Mouse (Mus musculus) ovary, postnatal 36 days (tissue): ENCODE results near the gene Smarcb1.
A peak's percentile ranks its signal among the peaks of the same experiment; 100 is the strongest.
"Not testable (repeated sequence)": the region's sequence is repeated elsewhere in the genome, so short reads cannot be mapped to it uniquely, and the experiment has no call there.

Experiments used
- DNase-seq: peaks from one replicate; pipeline ENCODE4 v3.0.0; 2022; ENCODE audit warnings: low spot score, mixed read lengths

Gene Smarcb1

DNA sequence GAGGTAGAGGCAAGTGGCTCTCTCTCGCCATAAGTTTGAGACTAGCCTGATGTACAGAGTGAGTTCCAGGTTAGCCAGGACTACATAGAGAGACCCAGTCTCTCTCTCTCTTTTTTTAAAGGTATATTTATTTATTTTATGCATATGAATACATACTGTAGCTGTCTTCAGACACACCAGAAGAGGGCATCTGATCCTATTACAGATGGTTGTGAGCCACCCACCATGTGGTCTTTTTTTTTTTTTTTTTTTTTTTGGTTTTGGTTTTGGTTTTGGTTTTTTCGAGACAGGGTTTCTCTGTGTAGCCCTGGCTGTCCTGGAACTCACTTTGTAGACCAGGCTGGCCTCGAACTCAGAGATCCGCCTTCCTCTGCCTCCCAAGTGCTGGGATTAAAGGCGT is 33.9 kb downstream of the Smarcb1 start:
- DNase-seq: not testable (repeated sequence)

DNA sequence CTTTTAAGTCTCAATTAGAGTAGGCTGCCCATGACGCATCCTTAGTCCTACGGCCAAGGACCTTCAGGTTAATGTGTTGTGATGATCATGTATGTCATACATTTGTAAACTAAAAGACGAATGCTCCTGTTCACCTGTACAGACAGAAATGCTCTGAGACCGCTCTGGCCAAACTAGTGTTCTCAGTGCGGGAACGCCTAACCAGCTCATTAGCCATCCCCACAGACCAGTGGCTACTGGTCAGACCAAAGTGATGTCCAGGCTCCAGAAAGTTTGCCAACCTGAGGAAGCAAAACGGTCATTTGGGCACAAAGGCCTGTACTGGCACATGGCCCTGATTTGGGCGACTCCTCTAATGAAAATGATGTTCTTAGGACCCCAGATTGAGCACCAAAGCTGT is 36.7 kb downstream of the Smarcb1 start:
- no peak for DNase-seq

DNA sequence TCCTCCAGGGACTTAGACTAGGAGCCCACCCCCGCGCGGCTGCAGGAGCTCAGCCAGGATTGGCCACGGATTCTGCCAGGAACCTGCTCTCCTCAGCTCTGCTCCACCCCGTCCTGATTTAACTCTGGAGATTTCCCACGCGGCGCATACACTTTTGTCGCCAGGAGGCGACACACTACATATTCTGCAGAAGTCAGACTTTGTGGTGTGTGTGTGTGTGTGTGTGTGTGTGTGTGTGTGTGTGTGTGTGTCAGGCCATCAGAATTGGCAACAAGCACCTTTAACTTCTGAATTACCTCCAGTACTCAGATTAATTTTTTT is 38.2 kb downstream of the Smarcb1 start:
- peak; percentile 80 for DNase-seq

DNA sequence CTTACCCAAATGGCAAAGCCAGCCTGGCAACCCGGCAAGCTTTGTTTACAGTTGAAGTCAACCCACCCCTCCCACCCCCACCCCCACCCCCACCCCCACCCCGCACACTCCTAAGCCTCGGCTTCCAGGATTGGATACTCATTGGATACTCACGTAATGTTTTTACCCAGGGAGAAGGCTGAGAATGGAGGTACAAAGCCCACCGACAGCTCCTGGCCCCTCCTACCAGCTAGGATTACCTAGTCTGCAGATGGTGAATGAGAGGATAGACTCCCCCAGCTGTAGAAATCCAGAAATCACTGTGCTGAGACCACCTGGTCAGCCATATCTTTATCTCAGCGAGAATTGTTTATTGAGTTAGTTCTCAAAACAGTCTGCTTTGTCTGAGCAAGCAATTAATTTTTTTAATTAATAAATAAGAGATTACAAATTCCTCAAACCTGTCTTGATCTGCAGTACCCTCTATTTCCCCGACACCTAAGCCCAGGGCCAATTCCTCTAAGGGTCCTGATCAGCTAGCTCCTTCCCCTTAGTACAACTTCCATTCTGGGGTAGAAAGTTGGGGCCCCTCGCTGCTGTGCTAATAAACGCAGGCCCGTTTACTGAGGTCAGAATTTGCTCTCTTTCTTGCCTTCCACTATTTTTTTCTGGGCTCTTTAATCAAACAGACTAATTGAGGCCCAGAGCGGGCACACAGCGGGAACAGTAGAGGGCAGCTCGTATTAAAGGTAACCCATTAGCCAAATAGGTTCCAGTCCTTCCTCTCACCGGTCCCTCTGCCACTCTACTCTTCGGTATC is 38.8 kb downstream of the Smarcb1 start:
- no peak for DNase-seq

DNA sequence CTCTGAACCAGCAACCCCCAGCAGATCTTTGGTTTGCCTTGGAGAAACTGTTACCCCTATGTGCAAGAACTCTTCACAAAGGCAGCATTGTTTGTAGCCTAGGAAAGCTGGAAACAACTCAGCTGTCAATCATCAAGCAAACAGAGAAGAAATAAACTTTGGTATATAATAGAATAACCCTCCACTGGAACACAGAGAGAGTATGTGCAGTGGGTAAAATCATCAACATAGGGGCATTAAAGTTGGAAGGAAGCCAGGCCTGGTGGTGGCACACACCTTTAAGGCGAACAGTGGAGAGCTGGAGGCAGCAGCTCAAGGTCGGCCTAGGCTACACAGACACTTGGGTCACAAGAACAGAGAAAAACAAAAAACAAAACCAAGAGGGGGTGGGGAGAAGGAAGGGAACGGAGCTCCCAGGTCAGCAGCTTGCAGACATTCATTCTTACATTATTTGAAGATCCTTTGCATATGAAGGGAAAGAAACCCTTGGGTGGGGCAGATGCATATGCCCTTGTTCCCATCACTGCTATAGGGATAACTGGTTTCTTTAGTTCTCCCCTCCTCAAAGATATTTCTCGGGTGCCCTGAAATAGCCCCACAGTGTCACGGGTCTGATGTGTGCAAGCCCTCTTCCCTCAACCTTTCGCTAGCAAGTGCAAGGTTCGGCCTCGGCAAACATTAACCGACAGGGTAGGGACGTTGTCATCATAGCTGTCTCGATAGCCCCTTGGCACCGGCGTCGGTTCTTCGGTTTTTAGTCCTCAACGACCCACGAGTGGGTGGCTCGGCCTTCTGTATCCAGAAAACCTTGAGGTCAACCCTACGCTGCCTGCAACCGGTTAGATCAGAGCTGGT is 39.6 kb downstream of the Smarcb1 start:
- DNase-seq: peak; percentile 21

DNA sequence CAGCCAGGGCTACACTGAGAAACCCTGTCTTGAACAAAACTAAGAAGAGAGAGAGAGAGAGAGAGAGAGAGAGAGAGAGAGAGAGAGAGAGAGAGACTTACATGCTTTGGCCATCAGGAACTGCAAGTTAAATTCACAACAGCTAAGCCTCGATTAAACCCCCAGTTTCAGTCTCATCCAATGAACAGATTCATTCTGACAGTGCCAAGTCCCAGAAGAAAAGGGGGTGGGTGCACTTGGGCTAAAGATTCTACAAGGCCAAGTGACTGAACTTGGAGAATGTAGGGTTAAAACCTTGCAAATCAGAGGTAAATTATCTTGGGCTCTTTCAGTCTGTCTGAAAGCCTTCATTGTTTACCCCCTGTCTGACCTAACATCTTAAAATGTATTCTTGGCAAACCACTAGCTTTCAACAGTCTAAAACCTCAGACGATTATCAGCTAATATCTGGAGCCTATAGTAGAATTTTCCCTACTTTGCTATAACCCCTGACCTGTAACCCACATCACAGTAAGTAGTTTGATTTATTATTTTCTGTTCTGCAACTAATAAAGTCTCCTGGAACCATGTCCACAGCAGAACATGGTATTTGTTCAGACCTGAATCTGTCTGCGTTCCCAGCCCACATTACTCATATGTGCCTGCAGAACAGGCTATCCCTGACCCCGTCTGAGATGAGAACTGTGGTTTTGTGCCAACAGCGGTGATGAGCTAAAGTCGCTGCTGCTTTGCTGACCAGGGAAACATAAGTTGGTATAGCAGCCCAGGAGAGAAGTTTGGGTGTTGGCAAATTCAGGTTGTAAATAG is 40.4 kb downstream of the Smarcb1 start:
- no peak for DNase-seq

DNA sequence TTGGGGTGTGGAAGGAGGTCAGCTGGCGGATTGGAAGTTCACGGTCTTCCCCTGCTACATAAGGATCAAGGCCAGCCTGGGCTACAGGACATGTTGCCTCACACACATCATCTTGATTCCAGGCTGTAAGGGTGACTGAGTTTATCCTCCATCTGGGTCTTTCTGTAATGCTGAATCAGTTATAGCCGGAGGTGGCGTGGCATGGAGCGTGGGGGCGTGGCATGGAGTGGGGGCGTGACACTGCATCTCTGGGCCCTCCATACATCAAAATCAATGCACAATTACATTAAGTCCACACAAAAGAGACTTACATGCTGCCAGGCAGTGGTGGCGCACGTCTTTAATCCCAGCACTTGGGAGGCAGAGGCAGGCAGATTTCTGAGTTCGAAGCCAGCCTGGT is 41.1 kb downstream of the Smarcb1 start:
- no peak for DNase-seq

DNA sequence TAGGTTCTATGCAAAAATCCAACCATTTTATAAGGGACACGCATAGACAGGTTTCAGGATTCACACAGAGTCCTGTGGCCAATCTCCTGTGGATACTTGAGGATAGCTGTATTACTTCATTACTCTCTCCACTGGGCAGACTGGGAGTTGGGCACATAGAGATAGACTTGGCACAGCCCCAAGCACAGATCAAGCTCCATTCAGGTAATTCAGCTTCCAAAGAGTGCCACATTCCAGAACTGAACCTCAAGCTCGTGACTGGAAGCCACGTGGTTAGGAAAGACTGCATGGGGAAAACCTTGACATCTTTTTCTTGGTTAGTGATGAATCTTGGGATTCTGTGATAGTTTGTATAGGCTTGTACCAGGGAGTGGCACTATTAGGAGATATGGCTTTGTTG is 42.6 kb downstream of the Smarcb1 start:
- DNase-seq: no peak

DNA sequence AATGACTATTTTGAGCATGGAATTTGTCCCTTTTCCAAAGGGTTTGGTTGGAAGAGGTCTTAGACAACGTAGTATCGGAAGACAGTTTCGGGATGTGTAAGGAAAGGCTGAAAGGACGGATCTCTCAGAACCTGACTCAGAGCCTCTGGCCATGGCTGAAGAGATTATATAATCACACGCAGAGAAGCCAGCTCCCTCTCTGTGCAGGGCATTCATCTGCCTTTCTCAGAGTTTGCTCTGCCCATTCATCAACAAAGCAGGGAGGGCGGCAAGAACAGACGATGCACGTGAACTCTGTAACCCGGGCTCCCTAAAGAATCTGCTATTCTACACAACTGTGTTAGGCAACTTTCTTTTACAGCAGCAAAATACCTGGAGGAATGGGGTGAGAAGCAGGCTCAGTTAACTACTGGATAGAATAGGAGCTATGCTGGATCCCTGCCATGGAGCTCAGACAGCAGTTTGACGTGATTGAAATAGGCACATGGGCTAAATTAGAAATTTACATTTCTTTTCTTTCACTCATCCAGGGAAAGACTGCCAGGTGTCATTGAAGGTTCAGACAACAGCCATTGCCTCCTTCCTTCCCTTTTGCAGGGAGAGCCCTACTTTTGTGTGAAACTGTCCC is 47.8 kb downstream of the Smarcb1 start:
- DNase-seq: no peak

DNA sequence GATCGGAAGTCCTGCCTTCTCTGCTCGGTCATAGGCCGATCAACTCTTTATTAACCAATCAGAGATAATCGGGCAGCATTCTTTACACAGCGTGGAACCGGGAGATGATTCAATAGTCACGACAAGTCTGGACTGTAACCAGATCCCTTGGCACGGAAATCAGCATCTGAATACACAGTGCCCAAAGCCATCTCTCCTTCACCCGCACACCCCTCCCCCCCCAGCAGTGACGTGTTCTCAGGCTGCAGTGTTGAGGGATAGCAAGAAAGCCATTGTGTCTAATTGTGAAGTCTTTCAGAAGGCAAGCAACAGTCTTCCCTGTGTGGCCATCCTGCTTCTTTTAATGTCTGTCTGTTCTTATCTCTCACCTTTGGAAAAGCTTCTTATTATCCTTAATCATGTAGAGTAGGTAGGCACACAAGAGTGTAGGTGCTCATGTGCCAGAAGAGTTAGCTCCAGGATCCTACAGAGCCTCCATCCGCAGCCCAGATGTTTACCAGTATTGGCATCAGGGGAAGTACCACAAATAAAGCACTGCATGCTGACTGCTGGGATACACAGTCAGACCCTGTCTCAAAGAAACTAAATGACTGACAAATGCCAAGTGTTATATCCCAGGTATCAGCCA is 48.4 kb downstream of the Smarcb1 start:
- peak; percentile 58 for DNase-seq

DNA sequence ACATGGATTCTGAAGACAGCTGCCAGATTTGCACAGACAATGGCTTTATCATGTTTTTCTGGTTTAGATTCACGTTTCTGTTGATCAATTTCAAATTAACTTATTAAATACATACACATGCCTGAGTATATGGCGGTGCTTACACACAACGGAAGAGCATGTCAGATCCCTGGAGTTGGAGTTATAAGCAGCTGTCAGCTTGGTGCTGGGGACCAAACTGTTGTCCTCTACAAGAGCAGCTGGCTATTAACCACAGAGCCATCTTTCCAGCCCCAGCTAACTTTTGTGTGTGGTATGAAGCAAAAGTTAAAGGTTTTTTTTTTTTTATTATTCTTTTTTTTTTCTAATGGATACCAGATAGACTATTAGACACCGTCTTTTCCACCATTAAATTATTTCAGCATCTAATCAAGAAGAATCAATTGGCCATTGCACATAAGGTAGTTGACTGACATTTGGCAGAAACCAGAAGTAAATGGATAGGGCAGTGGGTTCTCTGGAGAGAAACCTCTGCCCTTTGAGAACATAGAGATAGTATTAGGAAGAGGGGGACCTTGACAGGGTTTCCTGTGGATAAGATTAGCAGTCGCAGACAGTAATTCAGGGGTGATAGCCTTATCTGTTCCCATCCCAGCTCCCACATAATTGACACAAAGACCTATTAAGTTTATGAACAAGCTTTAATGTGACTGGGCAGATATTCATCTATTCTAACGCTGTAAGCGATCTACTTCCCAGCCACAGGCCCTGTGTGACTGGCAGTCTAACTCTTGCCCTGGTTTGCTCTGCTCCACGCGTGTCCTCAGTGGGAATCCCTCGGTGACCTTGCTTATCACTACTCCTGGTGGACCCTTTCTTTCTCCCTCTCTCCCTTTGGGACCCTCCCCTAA is 49.1 kb downstream of the Smarcb1 start:
- DNase-seq: no peak

DNA sequence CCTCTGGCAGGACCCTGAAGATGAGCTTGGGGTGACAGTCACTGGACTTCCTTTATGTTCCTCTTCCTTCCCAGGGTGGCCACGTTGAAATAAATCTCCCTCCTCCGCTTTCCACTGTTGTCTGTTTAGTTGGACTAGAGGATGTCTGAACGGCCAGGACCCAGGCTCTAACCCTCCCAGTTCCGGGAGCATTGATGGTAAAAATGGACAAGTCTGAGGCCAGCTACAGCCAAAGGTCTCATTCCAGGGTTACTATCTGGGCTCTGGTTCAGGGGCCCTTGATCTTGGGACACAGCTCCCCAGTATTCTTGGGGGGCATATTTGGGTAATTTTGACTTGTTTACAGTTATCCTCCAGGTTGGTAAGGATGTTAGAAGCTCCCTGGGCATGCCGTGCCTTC is 59.8 kb downstream of the Smarcb1 start:
- no peak for DNase-seq

DNA sequence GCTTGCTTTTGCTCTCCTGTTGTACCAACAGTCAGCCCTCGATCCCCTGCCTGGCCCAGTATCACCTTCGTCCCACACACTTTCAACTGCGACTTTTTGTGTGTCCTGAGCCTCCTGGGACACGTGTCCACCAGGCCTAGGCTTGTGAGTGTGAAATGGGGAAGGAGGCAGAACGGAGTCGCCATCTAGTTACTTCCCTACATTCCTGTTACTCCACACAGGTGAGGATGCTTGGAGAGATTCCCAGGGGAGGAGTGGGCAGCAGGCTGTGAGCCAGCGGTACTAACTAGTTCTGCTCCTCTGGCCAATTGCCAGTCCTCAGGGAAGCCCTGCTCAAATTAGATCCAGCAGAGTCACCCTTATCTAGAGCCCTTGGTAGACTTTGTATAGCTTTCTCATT is 60.7 kb downstream of the Smarcb1 start:
- no peak for DNase-seq

DNA sequence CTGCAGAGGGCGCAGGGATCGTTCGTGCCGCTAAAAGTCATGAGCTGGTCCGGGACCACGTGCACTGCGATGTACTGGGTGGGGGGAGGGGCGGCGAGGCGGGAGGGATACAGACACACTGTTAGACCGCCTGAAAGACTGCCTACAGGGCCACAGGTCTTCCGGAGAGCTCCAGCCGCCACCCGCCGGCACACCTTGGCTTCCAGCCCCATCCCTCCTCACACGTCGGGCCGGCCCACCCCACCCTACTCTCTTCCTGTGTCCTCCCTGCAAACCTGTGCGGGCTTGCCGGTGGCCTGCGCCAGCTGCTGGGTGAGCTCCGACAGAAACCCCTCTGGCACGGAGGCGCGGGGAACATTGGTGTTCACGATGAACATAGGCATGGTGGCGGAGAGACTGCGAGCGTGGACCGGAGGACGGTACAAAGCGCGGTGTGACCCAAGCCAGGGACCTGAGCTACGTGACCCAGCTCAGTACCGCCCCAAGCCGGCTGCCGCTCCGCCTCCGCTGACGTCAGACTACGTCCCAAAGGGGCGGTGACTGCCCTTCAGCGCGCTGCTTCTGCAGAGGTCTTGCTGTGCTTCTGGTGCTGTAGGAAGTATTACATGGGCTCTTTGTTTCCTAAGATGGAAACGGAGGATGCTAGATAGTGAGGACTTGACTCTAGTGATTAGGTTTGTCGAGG is 61.5 kb downstream of the Smarcb1 start, which contains the start of gene Mif:
Mif (minus strand) TSS at position 455 of the 685 bp plus-strand sequence.
- DNase-seq: peak; percentile 86

DNA sequence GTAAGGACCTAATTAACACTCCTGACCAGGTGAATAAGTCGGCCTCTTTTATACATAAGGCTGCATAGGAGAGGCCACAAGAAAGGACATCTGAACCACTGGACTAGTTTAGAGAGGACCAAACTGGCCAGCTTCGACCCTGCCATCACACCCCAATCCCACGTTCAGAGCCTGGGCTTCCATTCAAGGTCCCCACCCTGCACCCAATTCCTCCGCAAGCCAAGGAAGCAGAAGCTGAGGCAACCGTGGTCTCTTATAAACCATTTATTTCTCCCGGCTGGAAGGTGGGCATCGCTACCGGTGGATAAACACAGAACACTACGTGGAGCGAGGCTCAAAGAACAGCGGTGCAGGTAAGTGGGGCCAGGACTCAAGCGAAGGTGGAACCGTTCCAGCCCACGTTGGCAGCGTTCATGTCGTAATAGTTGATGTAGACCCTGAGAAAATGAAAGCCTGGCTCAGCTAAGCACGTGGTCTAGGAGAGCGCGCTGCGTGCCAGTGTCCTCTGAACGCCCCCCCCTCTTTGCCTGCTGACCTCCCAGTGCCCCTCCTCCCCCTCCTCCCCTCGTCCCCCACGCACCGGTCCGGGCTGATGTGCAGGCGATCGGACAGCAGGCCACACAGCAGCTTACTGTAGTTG is 62.2 kb downstream of the Smarcb1 start:
- no peak for DNase-seq

DNA sequence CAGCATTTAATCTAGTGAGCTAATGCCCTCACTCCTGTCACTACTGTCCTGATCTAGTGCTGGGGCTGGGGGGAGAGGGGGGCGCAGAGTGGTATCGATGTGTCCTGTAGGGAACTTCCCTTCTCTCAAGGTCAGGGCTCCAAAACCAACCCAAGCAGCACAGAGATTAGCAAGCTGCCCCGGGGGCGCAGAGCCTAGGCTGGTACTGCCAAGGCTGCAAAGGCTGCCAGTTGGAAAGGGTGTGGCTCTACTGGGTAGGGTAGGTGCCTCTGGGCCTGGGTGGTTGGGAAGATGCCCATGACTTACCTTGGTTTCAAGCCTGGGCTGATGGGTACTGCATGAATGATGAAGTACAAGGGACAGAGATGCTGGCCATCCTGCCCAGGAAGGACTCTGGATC is 63.8 kb downstream of the Smarcb1 start:
- DNase-seq: no peak

DNA sequence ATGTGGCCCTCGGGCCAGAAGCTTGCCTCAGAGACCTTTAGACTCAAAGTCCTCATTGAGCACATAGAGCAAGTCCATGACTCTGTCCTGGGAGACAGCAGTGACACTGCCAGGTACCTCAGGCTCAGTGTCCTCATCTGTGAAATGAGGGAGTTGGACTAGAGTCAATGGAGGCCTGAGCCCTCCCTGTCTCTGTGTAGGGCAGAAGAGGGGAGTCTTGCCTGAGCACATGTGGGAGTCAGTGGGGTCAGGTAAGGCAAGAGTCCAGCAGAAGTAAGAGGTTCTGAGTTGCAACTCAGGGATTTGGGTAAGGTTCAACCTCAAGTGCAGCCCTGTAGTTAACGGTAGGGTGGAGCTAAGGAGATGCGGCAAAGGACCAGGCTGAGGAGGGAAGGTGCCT is 64.4 kb downstream of the Smarcb1 start:
- no peak for DNase-seq

DNA sequence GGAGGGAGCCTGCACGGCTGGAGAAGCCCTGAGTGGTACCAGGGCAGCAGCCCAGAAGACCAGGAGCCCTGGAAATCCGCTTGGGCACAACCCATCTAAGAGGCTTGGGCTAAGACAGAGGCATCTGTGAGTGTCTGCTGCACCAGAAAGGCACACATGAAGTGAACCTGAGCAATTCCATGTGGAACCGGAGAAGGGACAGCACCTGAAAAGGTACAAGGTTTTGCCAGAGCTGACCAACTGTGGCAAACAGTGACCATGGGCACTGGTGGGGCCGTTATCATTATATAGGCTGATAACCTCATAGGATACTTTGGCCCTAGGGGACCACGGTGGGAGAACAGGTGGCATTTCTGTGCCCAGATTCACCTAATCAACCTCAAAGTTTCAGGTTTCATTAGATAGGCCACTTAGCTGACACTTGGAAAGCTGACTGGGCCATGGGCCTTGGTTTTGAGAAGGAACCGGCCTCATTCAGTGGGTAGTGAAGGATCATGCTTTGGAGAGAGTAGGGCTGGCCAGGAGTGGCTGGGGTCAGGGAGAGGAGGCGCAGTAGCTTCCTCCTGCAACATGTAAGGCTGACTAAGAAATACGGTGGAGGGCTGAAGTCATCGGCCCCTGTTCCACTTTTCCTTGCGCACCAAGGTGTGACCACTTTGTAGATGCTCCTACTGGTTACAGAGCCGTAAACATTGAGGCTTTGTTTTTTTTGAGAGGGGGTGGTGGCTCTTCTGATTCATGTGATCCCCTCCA is 65.1 kb downstream of the Smarcb1 start:
- no peak for DNase-seq
